Mouse (Mus musculus): ENCODE data around the gene BC028528. TPM values are rescaled to one million over a fixed set of nuclear protein-coding genes. Genes with fewer than 3 reads are reported as not detected.
"Not testable (repeated sequence)": the region's sequence is repeated elsewhere in the genome, so short reads cannot be mapped to it uniquely, and the experiment has no call there.

BC028528 gene
- polyA plus RNA-seq, 1 experiment, result 18.9 TPM

- Histone ChIP-seq H3K4me3 (replicated peaks; ENCODE audit: control insufficient read depth, low read depth, low read length) (peak overlapping the region; percentile 96), H3K4me1 (ENCODE audit: control insufficient read depth, insufficient read depth, low read length) (peaks cover 1% of the 10 kb centered on the region; the same call in 1 of the 2 replicates), H3K27ac (ENCODE audit: control insufficient read depth, insufficient read depth, low read depth, low read length, poor library complexity) (peak overlapping the region; percentile 73)
- WGBS, result 0% methylated on average over 5 of the region's 5 CpGs
- TF ChIP-seq CTCF (IDR thresholded peaks at IDR 0.05; ENCODE audit: control insufficient read depth, insufficient read depth, low read length) (no peak), POLR2A (IDR thresholded peaks at IDR 0.05; ENCODE audit: borderline replicate concordance, control insufficient read depth, low read depth, low read length) (no peak)
These were observed 38.6 kb upstream of the BC028528 start for GRCm38 (mm10) chr3:95930471-95930789.

GRCm38 (mm10) chr3:95929581-95930470, 38.0 kb upstream of the BC028528 start:
- H3K27ac ChIP-seq (ENCODE audit: control insufficient read depth, insufficient read depth, low read depth, low read length, poor library complexity), result peak overlapping the region; percentile 73
- H3K4me1 ChIP-seq (ENCODE audit: control insufficient read depth, insufficient read depth, low read length), result peaks cover 1% of the 10 kb centered on the region; the same call in 1 of the 2 replicates
- peak overlapping the region; percentile 96 for H3K4me3 ChIP-seq (replicated peaks; ENCODE audit: control insufficient read depth, low read depth, low read length)
- peak; percentile 33; the same call in 1 of the 2 replicates for TF ChIP-seq POLR2A (IDR thresholded peaks at IDR 0.05; ENCODE audit: borderline replicate concordance, control insufficient read depth, low read depth, low read length)
- TF ChIP-seq CTCF (IDR thresholded peaks at IDR 0.05; ENCODE audit: control insufficient read depth, insufficient read depth, low read length), result no peak
- WGBS, result under 1% methylated on average over 105 of the region's 105 CpGs

- under 1% methylated on average over 49 of the region's 49 CpGs for WGBS
- Histone ChIP-seq H3K27ac (ENCODE audit: control insufficient read depth, insufficient read depth, low read depth, low read length, poor library complexity) (peak within 1 kb of the TSS; percentile 73), H3K4me1 (ENCODE audit: control insufficient read depth, insufficient read depth, low read length) (peaks cover 1% of the 10 kb centered on the region; the same call in 1 of the 2 replicates), H3K4me3 (replicated peaks; ENCODE audit: control insufficient read depth, low read depth, low read length) (peak within 1 kb of the TSS; percentile 96)
- TF ChIP-seq POLR2A (IDR thresholded peaks at IDR 0.05; ENCODE audit: borderline replicate concordance, control insufficient read depth, low read depth, low read length), result peak; percentile 100
- no peak for TF ChIP-seq CTCF (IDR thresholded peaks at IDR 0.05; ENCODE audit: control insufficient read depth, insufficient read depth, low read length)
These were observed 37.1 kb upstream of the BC028528 start, which contains the start of gene Anp32e for GRCm38 (mm10) chr3:95928658-95929503. Anp32e (plus strand) TSS chr3:95929246.

GRCm38 (mm10) chr3:95928261-95928657, 36.5 kb upstream of the BC028528 start:
- TF ChIP-seq POLR2A (IDR thresholded peaks at IDR 0.05; ENCODE audit: borderline replicate concordance, control insufficient read depth, low read depth, low read length), result no peak
- TF ChIP-seq CTCF (IDR thresholded peaks at IDR 0.05; ENCODE audit: control insufficient read depth, insufficient read depth, low read length), result no peak
- Histone ChIP-seq H3K4me3 (replicated peaks; ENCODE audit: control insufficient read depth, low read depth, low read length) (peak overlapping the region; percentile 68), H3K27ac (ENCODE audit: control insufficient read depth, insufficient read depth, low read depth, low read length, poor library complexity) (peak overlapping the region; percentile 62), H3K4me1 (ENCODE audit: control insufficient read depth, insufficient read depth, low read length) (peaks cover 1% of the 10 kb centered on the region)
- WGBS, result 37% methylated on average over 6 of the region's 6 CpGs

- no peak overlapping the region for H3K4me3 ChIP-seq (replicated peaks; ENCODE audit: control insufficient read depth, low read depth, low read length)
- 31% methylated on average over 5 of the region's 5 CpGs for WGBS
- TF ChIP-seq POLR2A (IDR thresholded peaks at IDR 0.05; ENCODE audit: borderline replicate concordance, control insufficient read depth, low read depth, low read length) (no peak), CTCF (IDR thresholded peaks at IDR 0.05; ENCODE audit: control insufficient read depth, insufficient read depth, low read length) (no peak)
- peaks cover 1% of the 10 kb centered on the region for H3K4me1 ChIP-seq (ENCODE audit: control insufficient read depth, insufficient read depth, low read length)
- no peak overlapping the region for H3K27ac ChIP-seq (ENCODE audit: control insufficient read depth, insufficient read depth, low read depth, low read length, poor library complexity)
These were observed 33.3 kb upstream of the BC028528 start for GRCm38 (mm10) chr3:95925087-95925486.

- H3K4me3 ChIP-seq (replicated peaks; ENCODE audit: control insufficient read depth, low read depth, low read length), result no peak overlapping the region
- TF ChIP-seq CTCF (IDR thresholded peaks at IDR 0.05; ENCODE audit: control insufficient read depth, insufficient read depth, low read length) (no peak), POLR2A (IDR thresholded peaks at IDR 0.05; ENCODE audit: borderline replicate concordance, control insufficient read depth, low read depth, low read length) (no peak)
- WGBS, result 22% methylated on average over 4 of the region's 4 CpGs
- H3K27ac ChIP-seq (ENCODE audit: control insufficient read depth, insufficient read depth, low read depth, low read length, poor library complexity), result no peak overlapping the region
- H3K4me1 ChIP-seq (ENCODE audit: control insufficient read depth, insufficient read depth, low read length), result peaks cover 1% of the 10 kb centered on the region
These were observed 32.4 kb upstream of the BC028528 start for GRCm38 (mm10) chr3:95924185-95924584.

- not testable (repeated sequence) for H3K27ac ChIP-seq (ENCODE audit: control insufficient read depth, insufficient read depth, low read depth, low read length, poor library complexity)
- 70% methylated on average over 7 of the region's 7 CpGs for WGBS
These were observed 31.6 kb upstream of the BC028528 start for GRCm38 (mm10) chr3:95923429-95923828.

GRCm38 (mm10) chr3:95920532-95920931, 28.7 kb upstream of the BC028528 start:
- H3K4me1 ChIP-seq (ENCODE audit: control insufficient read depth, insufficient read depth, low read length); H3K4me3 ChIP-seq (replicated peaks; ENCODE audit: control insufficient read depth, low read depth, low read length); H3K27ac ChIP-seq (ENCODE audit: control insufficient read depth, insufficient read depth, low read depth, low read length, poor library complexity): not testable (repeated sequence)
- WGBS, result 81% methylated on average over 2 of the region's 2 CpGs

More at GRCm38 (mm10) chr3:95923429-95923828, 31.6 kb upstream of the BC028528 start:
- H3K4me3 ChIP-seq (replicated peaks; ENCODE audit: control insufficient read depth, low read depth, low read length); H3K4me1 ChIP-seq (ENCODE audit: control insufficient read depth, insufficient read depth, low read length): not testable (repeated sequence)

Measured in bone marrow, adult 2 months (tissue).